Mouse (Mus musculus): Measurements from ENCODE around the gene Pias1. TPM values are rescaled to one million over a fixed set of nuclear protein-coding genes. Genes with fewer than 3 reads are reported as not detected.
A peak's percentile ranks its signal among the peaks of the same experiment; 100 is the strongest.

The Pias1 gene
- polyA plus RNA-seq, 1 experiment from 2014 or later = 46.2 TPM

GRCm38 (mm10) chr9:62990134-62990533 is 2.4 kb upstream of the Pias1 start:
- 94% methylated on average over 3 of the region's 3 CpGs for WGBS
- H3K4me1 ChIP-seq (ENCODE audit: control insufficient read depth, insufficient read depth, low read length) = no peaks in the 10 kb centered on the region
- H3K27me3 ChIP-seq (replicated peaks; ENCODE audit: control insufficient read depth, insufficient read depth, low read length) = no peaks in the 10 kb centered on the region
- no peak overlapping the region for H3K9ac ChIP-seq (ENCODE audit: low read depth, low read length)
- H3K27ac ChIP-seq (ENCODE audit: low read length) = no peak overlapping the region
- H3K4me3 ChIP-seq (ENCODE audit: low read length) = no peak overlapping the region
- no peaks in the 10 kb centered on the region for H3K36me3 ChIP-seq (ENCODE audit: control insufficient read depth, insufficient read depth, low read length)
- no peak for ATAC-seq
- no peaks in the 10 kb centered on the region for H3K9me3 ChIP-seq (ENCODE audit: control insufficient read depth, low read length)
- H3K4me2 ChIP-seq (ENCODE audit: low read depth, low read length) = no peak overlapping the region

GRCm38 (mm10) chr9:62980777-62981202 is 6.9 kb downstream of the Pias1 start:
- H3K4me3 ChIP-seq (ENCODE audit: low read length) = peak overlapping the region; percentile 100
- peak; percentile 97 for ATAC-seq

GRCm38 (mm10) chr9:62980162-62980776 is 7.5 kb downstream of the Pias1 start:
- ATAC-seq = peak; percentile 83
- Histone ChIP-seq H3K4me2 (ENCODE audit: low read depth, low read length) (peak overlapping the region; percentile 84), H3K27me3 (replicated peaks; ENCODE audit: control insufficient read depth, insufficient read depth, low read length) (no peaks in the 10 kb centered on the region), H3K4me1 (ENCODE audit: control insufficient read depth, insufficient read depth, low read length) (peaks cover 15% of the 10 kb centered on the region; the same call in 1 of the 2 replicates), H3K36me3 (ENCODE audit: control insufficient read depth, insufficient read depth, low read length) (no peaks in the 10 kb centered on the region), H3K4me3 (ENCODE audit: low read length) (peak overlapping the region; percentile 100), H3K9ac (ENCODE audit: low read depth, low read length) (peak overlapping the region; percentile 96), H3K27ac (ENCODE audit: low read length) (peak overlapping the region; percentile 95), H3K9me3 (ENCODE audit: control insufficient read depth, low read length) (no peaks in the 10 kb centered on the region)
- under 1% methylated on average over 59 of the region's 63 CpGs for WGBS

More at GRCm38 (mm10) chr9:62980777-62981202, 6.9 kb downstream of the Pias1 start:
- peak overlapping the region; percentile 96 for H3K9ac ChIP-seq (ENCODE audit: low read depth, low read length)
- no peaks in the 10 kb centered on the region for H3K9me3 ChIP-seq (ENCODE audit: control insufficient read depth, low read length)
- H3K36me3 ChIP-seq (ENCODE audit: control insufficient read depth, insufficient read depth, low read length) = no peaks in the 10 kb centered on the region
- H3K4me1 ChIP-seq (ENCODE audit: control insufficient read depth, insufficient read depth, low read length) = peaks cover 15% of the 10 kb centered on the region; the same call in 1 of the 2 replicates
- peak overlapping the region; percentile 71 for H3K4me2 ChIP-seq (ENCODE audit: low read depth, low read length)
- WGBS = under 1% methylated on average over 38 of the region's 38 CpGs
- H3K27me3 ChIP-seq (replicated peaks; ENCODE audit: control insufficient read depth, insufficient read depth, low read length) = no peaks in the 10 kb centered on the region
- peak overlapping the region; percentile 95 for H3K27ac ChIP-seq (ENCODE audit: low read length)

- Histone ChIP-seq H3K9me3 (ENCODE audit: control insufficient read depth, low read length) (no peaks in the 10 kb centered on the region), H3K4me1 (ENCODE audit: control insufficient read depth, insufficient read depth, low read length) (peaks cover 15% of the 10 kb centered on the region; the same call in 1 of the 2 replicates), H3K27ac (ENCODE audit: low read length) (peak overlapping the region; percentile 95), H3K27me3 (replicated peaks; ENCODE audit: control insufficient read depth, insufficient read depth, low read length) (no peaks in the 10 kb centered on the region), H3K4me3 (ENCODE audit: low read length) (peak overlapping the region; percentile 100), H3K36me3 (ENCODE audit: control insufficient read depth, insufficient read depth, low read length) (no peaks in the 10 kb centered on the region), H3K4me2 (ENCODE audit: low read depth, low read length) (peak overlapping the region; percentile 84), H3K9ac (ENCODE audit: low read depth, low read length) (peak overlapping the region; percentile 96)
- peak; percentile 3; the same call in 1 of the 2 replicates for ATAC-seq
- 3% methylated on average over 17 of the region's 17 CpGs for WGBS
Observed at GRCm38 (mm10) chr9:62979461-62980161, 8.1 kb downstream of the Pias1 start.

- no peak for ATAC-seq
- H3K27ac ChIP-seq (ENCODE audit: low read length) = no peak overlapping the region
- H3K4me3 ChIP-seq (ENCODE audit: low read length) = no peak overlapping the region
- H3K4me1 ChIP-seq (ENCODE audit: control insufficient read depth, insufficient read depth, low read length) = peaks cover 18% of the 10 kb centered on the region; the same call in 1 of the 2 replicates
- no peaks in the 10 kb centered on the region for H3K27me3 ChIP-seq (replicated peaks; ENCODE audit: control insufficient read depth, insufficient read depth, low read length)
- no peak overlapping the region for H3K4me2 ChIP-seq (ENCODE audit: low read depth, low read length)
- H3K9ac ChIP-seq (ENCODE audit: low read depth, low read length) = no peak overlapping the region
- WGBS = 69% methylated on average over 4 of the region's 4 CpGs
- H3K36me3 ChIP-seq (ENCODE audit: control insufficient read depth, insufficient read depth, low read length) = no peaks in the 10 kb centered on the region
- no peaks in the 10 kb centered on the region for H3K9me3 ChIP-seq (ENCODE audit: control insufficient read depth, low read length)
Observed at GRCm38 (mm10) chr9:62977152-62977551, 10.6 kb downstream of the Pias1 start.

- 34% methylated on average over 2 of the region's 2 CpGs for WGBS
- H3K9ac ChIP-seq (ENCODE audit: low read depth, low read length) = no peak overlapping the region
- H3K36me3 ChIP-seq (ENCODE audit: control insufficient read depth, insufficient read depth, low read length) = no peaks in the 10 kb centered on the region
- H3K9me3 ChIP-seq (ENCODE audit: control insufficient read depth, low read length) = no peaks in the 10 kb centered on the region
- no peaks in the 10 kb centered on the region for H3K27me3 ChIP-seq (replicated peaks; ENCODE audit: control insufficient read depth, insufficient read depth, low read length)
- no peak overlapping the region for H3K4me2 ChIP-seq (ENCODE audit: low read depth, low read length)
- H3K4me1 ChIP-seq (ENCODE audit: control insufficient read depth, insufficient read depth, low read length) = peaks cover 23% of the 10 kb centered on the region
- no peak overlapping the region for H3K4me3 ChIP-seq (ENCODE audit: low read length)
- ATAC-seq = no peak
- no peak overlapping the region for H3K27ac ChIP-seq (ENCODE audit: low read length)
Observed at GRCm38 (mm10) chr9:62975830-62976229, 11.9 kb downstream of the Pias1 start.

- H3K4me3 ChIP-seq (ENCODE audit: low read length) = no peak overlapping the region
- peaks cover 24% of the 10 kb centered on the region for H3K4me1 ChIP-seq (ENCODE audit: control insufficient read depth, insufficient read depth, low read length)
- no peaks in the 10 kb centered on the region for H3K27me3 ChIP-seq (replicated peaks; ENCODE audit: control insufficient read depth, insufficient read depth, low read length)
- no peak for ATAC-seq
- no peak overlapping the region for H3K4me2 ChIP-seq (ENCODE audit: low read depth, low read length)
- WGBS = 100% methylated on average over 2 of the region's 2 CpGs
- H3K27ac ChIP-seq (ENCODE audit: low read length) = no peak overlapping the region
- no peaks in the 10 kb centered on the region for H3K9me3 ChIP-seq (ENCODE audit: control insufficient read depth, low read length)
- no peak overlapping the region for H3K9ac ChIP-seq (ENCODE audit: low read depth, low read length)
- H3K36me3 ChIP-seq (ENCODE audit: control insufficient read depth, insufficient read depth, low read length) = no peaks in the 10 kb centered on the region
Observed at GRCm38 (mm10) chr9:62974439-62974838, 13.3 kb downstream of the Pias1 start.

GRCm38 (mm10) chr9:62972073-62972745 is 15.5 kb downstream of the Pias1 start:
- no peaks in the 10 kb centered on the region for H3K36me3 ChIP-seq (ENCODE audit: control insufficient read depth, insufficient read depth, low read length)
- peaks cover 20% of the 10 kb centered on the region for H3K4me1 ChIP-seq (ENCODE audit: control insufficient read depth, insufficient read depth, low read length)
- no peak overlapping the region for H3K9ac ChIP-seq (ENCODE audit: low read depth, low read length)
- WGBS = 56% methylated on average over 10 of the region's 10 CpGs
- H3K4me2 ChIP-seq (ENCODE audit: low read depth, low read length) = no peak overlapping the region
- peak; percentile 75 for ATAC-seq
- H3K4me3 ChIP-seq (ENCODE audit: low read length) = no peak overlapping the region
- no peaks in the 10 kb centered on the region for H3K27me3 ChIP-seq (replicated peaks; ENCODE audit: control insufficient read depth, insufficient read depth, low read length)
- no peak overlapping the region for H3K27ac ChIP-seq (ENCODE audit: low read length)
- H3K9me3 ChIP-seq (ENCODE audit: control insufficient read depth, low read length) = no peaks in the 10 kb centered on the region

GRCm38 (mm10) chr9:62970345-62970744 is 17.4 kb downstream of the Pias1 start:
- H3K9ac ChIP-seq (ENCODE audit: low read depth, low read length) = no peak overlapping the region
- no peak overlapping the region for H3K27ac ChIP-seq (ENCODE audit: low read length)

More at GRCm38 (mm10) chr9:62970345-62970744, 17.4 kb downstream of the Pias1 start:
- Histone ChIP-seq H3K4me2 (ENCODE audit: low read depth, low read length) (no peak overlapping the region), H3K36me3 (ENCODE audit: control insufficient read depth, insufficient read depth, low read length) (no peaks in the 10 kb centered on the region), H3K4me3 (ENCODE audit: low read length) (no peak overlapping the region), H3K27me3 (replicated peaks; ENCODE audit: control insufficient read depth, insufficient read depth, low read length) (no peaks in the 10 kb centered on the region), H3K9me3 (ENCODE audit: control insufficient read depth, low read length) (no peaks in the 10 kb centered on the region), H3K4me1 (ENCODE audit: control insufficient read depth, insufficient read depth, low read length) (peaks cover 16% of the 10 kb centered on the region)
- no peak for ATAC-seq
